Mouse (Mus musculus) forebrain, embryonic 11.5 days (tissue): ENCODE measurements around the gene Mrpl30. TPM values are rescaled to one million over a fixed set of nuclear protein-coding genes. Genes with fewer than 3 reads are reported as not detected.

Experiments used
- ATAC-seq: fragments of 200-750 bp; cut with Nextera tagmentation; replicated peaks from 2 replicates; pipeline ENCODE4 v1.8.0; 2017; ENCODE audit warnings: moderate TSS enrichment; ENCODE audit not compliant: low FRiP score
- DNase-seq: peaks from one replicate; pipeline ENCODE4 v3.0.0-alpha.2; 2017; ENCODE audit warnings: low spot score
- H3K27ac ChIP-seq: fragments of 300-500 bp; sonication (generic); 2 replicates; pipeline ENCODE4 v1.5.1; 2014; ENCODE audit warnings: low read depth, low read length
- H3K27me3 ChIP-seq: fragments of 300-500 bp; sonication (generic); 2 replicates; pipeline ENCODE4 v1.6.1; 2014; ENCODE audit warnings: mild to moderate bottlenecking, low read length, mixed read lengths; ENCODE audit not compliant: control insufficient read depth, insufficient read depth
- H3K36me3 ChIP-seq: fragments of 300-500 bp; sonication (generic); 2 replicates; pipeline ENCODE4 v1.6.1; 2014; ENCODE audit warnings: mild to moderate bottlenecking, low read length, moderate library complexity, mixed read lengths; ENCODE audit not compliant: control insufficient read depth, insufficient read depth
- H3K4me1 ChIP-seq: fragments of 300-500 bp; sonication (generic); replicated peaks from 2 replicates; pipeline ENCODE4 v1.6.1; 2014; ENCODE audit warnings: low read length, mixed read lengths; ENCODE audit not compliant: control insufficient read depth, insufficient read depth
- H3K4me2 ChIP-seq: fragments of 300-500 bp; sonication (generic); 2 replicates; pipeline ENCODE4 v1.6.1; 2014; ENCODE audit warnings: low read depth, mild to moderate bottlenecking, low read length, moderate library complexity, mixed read lengths; ENCODE audit not compliant: severe bottlenecking
- H3K4me3 ChIP-seq: fragments of 300-500 bp; sonication (generic); 2 replicates; pipeline ENCODE4 v1.5.1; 2014; ENCODE audit warnings: low read depth, low read length
- H3K9ac ChIP-seq: fragments of 300-500 bp; sonication (generic); 2 replicates; pipeline ENCODE4 v1.6.1; 2014; ENCODE audit warnings: low read length
- H3K9me3 ChIP-seq: fragments of 300-500 bp; sonication (generic); 2 replicates; pipeline ENCODE4 v1.6.1; 2016; ENCODE audit warnings: low read length, mixed read lengths; ENCODE audit not compliant: control insufficient read depth
- WGBS: fragments of 180-500 bp; shearing (Covaris S2); extraction: QIAGEN DNeasy Blood & Tissue Kit; methylation state at CpG from one replicate; pipeline ENCODE4 v1.1.7; 2014; 5-methylcytosine and 5-hydroxymethylcytosine counted together
- polyA plus RNA-seq: library from polyadenylated mRNA; unstranded; fragments of >200 nt; fragmentation: Nextera tagmentation; extraction: Ambion mirVana; gene quantifications from 2 replicates; pipeline ENCODE4 v1.2.1, GENCODE M21; 2014

Gene Mrpl30
- 210 and 234 TPM in 2 replicates for polyA plus RNA-seq

DNA sequence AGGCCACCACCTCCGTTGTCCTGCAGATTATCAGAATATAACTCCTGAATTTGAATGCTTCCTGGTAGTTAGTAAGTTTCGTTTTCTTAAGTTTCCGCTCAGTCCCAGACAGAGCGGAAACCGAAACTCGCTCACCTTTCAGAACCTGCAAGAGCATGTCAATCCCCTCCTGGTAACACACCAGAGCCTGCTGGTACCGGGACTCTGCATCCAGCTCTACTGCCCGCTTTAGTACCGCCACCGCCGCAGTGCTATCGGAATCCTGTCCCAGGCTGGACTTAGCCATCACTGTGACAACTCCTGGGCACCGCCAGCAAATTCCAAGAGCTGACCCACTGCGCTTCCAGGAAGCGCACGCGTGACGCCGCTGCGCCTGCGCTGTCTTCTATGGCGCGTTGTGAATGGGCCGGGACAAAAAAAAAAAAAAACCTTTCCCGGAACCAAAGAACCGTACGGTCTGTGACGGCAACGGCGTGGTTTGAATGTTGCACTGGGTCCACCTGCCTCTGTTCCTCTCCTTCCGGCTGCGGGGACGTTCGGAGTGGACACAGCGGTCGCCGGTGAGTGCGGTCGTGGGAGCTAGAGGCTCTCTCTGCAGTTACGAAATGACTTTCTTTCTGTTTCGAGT, at the start of gene Mrpl30, which contains the start of gene Mitd1:
TSS of gene Mrpl30 (plus strand) at position 453 of the 628 bp plus-strand sequence.
TSS of gene Mitd1 (minus strand) at position 387 of the 628 bp plus-strand sequence.
- H3K4me1 ChIP-seq: peaks cover 11% of the 10 kb centered on the region; the same call in 1 of the 2 replicates
- peak within 1 kb of the TSS; percentile 72 for H3K9ac ChIP-seq
- ATAC-seq (peak; percentile 91), DNase-seq (peak; percentile 92)
- H3K27ac ChIP-seq: no peak within 1 kb of the TSS
- peak within 1 kb of the TSS; percentile 81 for H3K4me2 ChIP-seq
- no peaks in the 10 kb centered on the region; the same call in 1 of the 2 replicates for H3K36me3 ChIP-seq
- no peaks in the 10 kb centered on the region for H3K9me3 ChIP-seq
- under 1% methylated on average over 41 of the region's 41 CpGs for WGBS
- no peaks in the 10 kb centered on the region for H3K27me3 ChIP-seq
- peak within 1 kb of the TSS; percentile 61 for H3K4me3 ChIP-seq

DNA sequence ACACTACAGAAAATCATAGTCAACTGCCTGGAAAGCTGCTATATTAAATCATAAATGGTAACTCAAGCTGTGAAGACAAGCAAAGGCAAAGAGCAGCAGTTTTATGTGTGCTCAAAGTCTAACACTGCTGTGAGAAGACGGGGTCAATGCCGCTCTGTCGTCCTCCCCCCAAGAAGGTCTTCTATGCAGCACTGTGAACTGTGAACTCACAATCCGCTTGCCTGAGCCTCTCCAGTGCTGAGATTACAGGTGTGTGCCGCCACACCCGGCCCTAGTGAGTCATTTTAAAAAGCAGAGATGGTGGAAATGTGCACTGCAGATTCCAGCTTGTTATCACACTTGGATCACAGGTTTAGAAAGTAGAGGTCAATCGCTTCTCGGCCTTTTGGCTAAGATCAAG, 43.4 kb upstream of the Mrpl30 start:
- Histone ChIP-seq H3K27ac (no peak overlapping the region), H3K36me3 (no peaks in the 10 kb centered on the region), H3K9ac (no peak overlapping the region), H3K9me3 (no peaks in the 10 kb centered on the region), H3K27me3 (no peaks in the 10 kb centered on the region), H3K4me1 (no peaks in the 10 kb centered on the region), H3K4me3 (no peak overlapping the region), H3K4me2 (no peak overlapping the region)
- no peak for ATAC-seq
- WGBS: 87% methylated on average over 8 of the region's 8 CpGs
- DNase-seq: no peak

DNA sequence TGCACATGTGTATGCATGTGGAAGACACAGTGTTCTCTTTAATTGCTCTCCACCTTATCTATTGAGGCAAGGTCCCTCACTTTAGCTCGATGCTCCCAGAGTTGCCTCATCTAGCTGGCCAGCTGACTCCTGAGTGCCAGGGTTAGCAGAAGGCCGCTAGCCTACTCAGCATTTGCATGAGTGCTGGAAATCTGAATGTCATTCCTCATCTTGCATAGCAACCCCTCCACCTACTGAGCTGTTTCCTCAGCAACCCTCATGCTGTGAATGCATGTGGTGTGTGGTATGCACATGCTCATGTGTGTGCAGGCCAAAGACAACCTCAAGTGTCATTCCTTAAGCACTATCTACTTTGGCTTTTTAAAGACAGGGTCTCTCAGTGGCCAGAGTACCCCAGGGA, 39.6 kb upstream of the Mrpl30 start:
- no peak for DNase-seq
- no peak overlapping the region for H3K9ac ChIP-seq
- no peaks in the 10 kb centered on the region for H3K27me3 ChIP-seq
- no peak for ATAC-seq
- no peak overlapping the region for H3K4me2 ChIP-seq
- WGBS: 74% methylated on average over 2 of the region's 2 CpGs
- no peaks in the 10 kb centered on the region for H3K9me3 ChIP-seq
- H3K4me3 ChIP-seq: no peak overlapping the region
- H3K36me3 ChIP-seq: no peaks in the 10 kb centered on the region
- H3K27ac ChIP-seq: no peak overlapping the region
- H3K4me1 ChIP-seq: no peaks in the 10 kb centered on the region

DNA sequence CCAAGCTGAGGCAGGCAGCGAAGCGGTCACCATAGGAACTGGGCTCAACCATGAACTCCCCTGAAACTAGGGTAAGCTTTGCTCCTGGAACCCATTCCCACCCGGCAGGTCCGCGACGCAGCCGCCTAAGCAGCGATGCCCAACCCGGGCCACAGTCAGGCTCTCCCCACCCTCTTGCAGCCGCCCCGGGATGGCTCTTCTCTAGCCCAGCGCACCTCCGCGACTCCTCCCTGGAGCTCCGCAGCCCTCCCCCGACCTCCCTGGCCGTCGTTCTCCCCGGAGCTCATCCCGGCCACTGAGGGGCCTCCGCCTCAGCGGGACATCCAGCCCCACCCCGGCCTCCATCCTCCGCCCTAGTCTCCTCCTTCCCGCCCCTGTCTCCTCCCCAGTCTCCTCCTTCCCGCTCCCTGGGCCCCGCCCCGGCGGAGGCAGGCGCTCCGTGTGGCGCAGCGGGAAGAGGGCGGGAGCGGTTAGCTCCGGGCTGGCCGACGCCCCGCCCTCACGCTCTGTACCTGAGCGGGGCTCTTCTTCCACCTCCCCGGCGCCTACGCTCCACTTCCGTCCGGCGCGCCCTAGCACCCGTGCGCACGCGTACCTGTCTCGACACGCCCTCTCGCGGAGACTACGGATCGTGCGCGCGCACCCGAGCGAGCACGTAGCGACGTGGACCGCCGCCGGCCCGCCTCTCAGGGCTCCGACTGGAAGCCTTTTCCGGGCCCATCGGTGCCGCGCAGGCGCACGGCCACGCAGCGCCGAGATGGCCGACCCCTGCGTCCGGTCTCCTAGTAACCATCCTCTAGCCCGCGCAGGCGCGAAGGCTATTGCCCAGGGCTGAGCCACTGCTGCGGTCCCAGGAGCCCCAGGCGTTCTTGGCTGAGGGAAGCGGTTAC, 25.5 kb upstream of the Mrpl30 start:
- H3K9me3 ChIP-seq: no peaks in the 10 kb centered on the region
- DNase-seq (peak; percentile 100), ATAC-seq (peak; percentile 99)
- peak overlapping the region; percentile 70 for H3K9ac ChIP-seq
- H3K4me3 ChIP-seq: peak overlapping the region; percentile 61
- WGBS: under 1% methylated on average over 63 of the region's 90 CpGs
- H3K4me2 ChIP-seq: peak overlapping the region; percentile 74
- H3K27me3 ChIP-seq: no peaks in the 10 kb centered on the region; the same call in 1 of the 2 replicates
- peak overlapping the region; percentile 86 for H3K27ac ChIP-seq
- no peaks in the 10 kb centered on the region for H3K36me3 ChIP-seq
- no peaks in the 10 kb centered on the region; the same call in 1 of the 2 replicates for H3K4me1 ChIP-seq

DNA sequence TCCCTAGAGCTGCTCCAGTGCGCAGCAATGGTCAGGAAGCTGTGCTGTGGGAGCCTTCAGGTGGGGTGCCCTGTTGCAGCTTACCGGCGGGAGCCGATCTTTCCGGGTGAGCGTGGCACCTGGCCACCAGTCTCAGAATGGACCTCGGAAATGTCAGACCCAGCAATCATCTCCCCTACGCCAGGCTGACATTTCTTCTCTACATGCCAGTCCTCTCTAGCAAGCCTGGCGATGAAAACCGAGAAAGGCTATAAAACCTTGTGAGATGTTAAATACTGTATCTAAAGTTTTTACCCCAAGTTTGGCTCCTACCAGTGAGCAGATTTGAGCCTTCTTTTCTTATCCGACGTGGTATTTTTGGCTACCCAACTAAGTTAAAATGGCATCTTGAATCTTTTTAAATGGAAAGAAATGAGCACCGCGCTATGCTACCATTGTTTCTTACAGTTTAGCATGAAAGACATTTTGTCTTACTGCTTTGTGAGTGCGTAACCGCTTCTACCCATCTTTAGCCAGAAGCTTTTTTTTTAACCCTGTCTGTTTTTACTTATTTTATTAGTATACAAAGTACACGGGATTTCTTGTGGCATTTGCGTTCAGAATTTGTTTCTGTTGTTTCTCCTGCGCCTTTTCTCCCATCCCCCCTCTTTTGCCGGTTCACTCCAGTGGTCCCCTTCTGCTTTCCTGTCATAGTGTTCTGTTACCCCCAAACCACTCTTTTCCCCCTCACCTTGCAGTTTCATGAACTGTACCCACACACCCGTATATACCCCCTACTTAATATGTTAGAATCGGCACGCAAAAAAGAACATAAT, 24.7 kb upstream of the Mrpl30 start:
- no peaks in the 10 kb centered on the region for H3K36me3 ChIP-seq
- H3K9me3 ChIP-seq: no peaks in the 10 kb centered on the region
- ATAC-seq (no peak), DNase-seq (no peak)
- WGBS: 11% methylated on average over 23 of the region's 23 CpGs
- no peaks in the 10 kb centered on the region; the same call in 1 of the 2 replicates for H3K27me3 ChIP-seq
- H3K4me2 ChIP-seq: peak overlapping the region; percentile 74
- no peaks in the 10 kb centered on the region; the same call in 1 of the 2 replicates for H3K4me1 ChIP-seq
- peak overlapping the region; percentile 70 for H3K9ac ChIP-seq
- peak overlapping the region; percentile 61 for H3K4me3 ChIP-seq
- H3K27ac ChIP-seq: peak overlapping the region; percentile 86

DNA sequence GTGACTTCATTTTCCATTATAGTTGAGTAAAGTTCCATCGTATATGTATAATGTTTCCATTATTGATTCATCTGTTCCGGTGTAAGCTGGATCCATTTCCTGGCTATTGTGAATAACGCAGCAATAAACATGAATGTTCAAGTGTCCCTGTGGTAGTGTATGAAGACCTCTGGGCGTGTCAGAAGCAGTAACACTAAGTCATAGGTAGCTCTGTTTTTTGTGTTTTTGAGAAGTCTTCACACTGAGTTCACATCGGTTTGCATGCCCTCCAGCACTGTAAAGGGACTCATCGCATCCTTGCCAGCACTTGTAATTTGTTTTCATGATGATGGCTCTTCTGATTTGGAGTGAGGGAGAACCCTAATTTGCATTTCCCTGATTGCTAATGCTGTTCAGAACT, 24.0 kb upstream of the Mrpl30 start, which contains the start of gene Tsga10:
TSS of gene Tsga10 (minus strand) at position 144 of the 400 bp plus-strand sequence.
- Histone ChIP-seq H3K36me3 (no peaks in the 10 kb centered on the region), H3K9ac (peak within 1 kb of the TSS; percentile 70), H3K4me2 (peak within 1 kb of the TSS; percentile 74), H3K4me1 (no peaks in the 10 kb centered on the region; the same call in 1 of the 2 replicates), H3K27ac (peak within 1 kb of the TSS; percentile 86), H3K27me3 (no peaks in the 10 kb centered on the region; the same call in 1 of the 2 replicates), H3K4me3 (peak within 1 kb of the TSS; percentile 61), H3K9me3 (no peaks in the 10 kb centered on the region)
- WGBS: 83% methylated on average over 6 of the region's 6 CpGs
- ATAC-seq (no peak), DNase-seq (no peak)

DNA sequence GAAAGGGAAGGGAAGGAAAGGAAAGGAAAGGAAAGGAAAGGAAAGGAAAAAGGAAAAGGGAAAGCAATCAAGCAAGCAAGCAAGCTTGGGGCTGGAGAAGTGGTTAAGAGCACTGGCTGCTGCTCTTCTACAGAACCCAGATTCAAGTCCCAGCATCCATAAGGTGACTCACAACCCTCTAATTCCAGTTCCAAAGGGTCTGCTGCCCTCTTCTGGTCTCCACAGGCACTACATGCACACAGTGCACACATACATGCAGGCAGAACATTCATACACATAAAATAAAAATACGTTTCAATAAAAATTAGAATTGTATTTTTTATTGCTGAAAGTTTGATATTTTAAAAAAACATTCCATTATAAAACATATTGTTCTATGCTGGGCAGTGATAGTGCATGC, 23.2 kb upstream of the Mrpl30 start:
- DNase-seq: peak; percentile 57
- no peaks in the 10 kb centered on the region; the same call in 1 of the 2 replicates for H3K27me3 ChIP-seq
- no peak overlapping the region for H3K27ac ChIP-seq
- WGBS: 78% methylated on average over 1 of the region's 1 CpGs
- no peak overlapping the region for H3K9ac ChIP-seq
- no peaks in the 10 kb centered on the region; the same call in 1 of the 2 replicates for H3K4me1 ChIP-seq
- no peak overlapping the region for H3K4me3 ChIP-seq
- no peaks in the 10 kb centered on the region for H3K9me3 ChIP-seq
- H3K4me2 ChIP-seq: no peak overlapping the region
- ATAC-seq: no peak
- no peaks in the 10 kb centered on the region for H3K36me3 ChIP-seq
